Mouse (Mus musculus) duodenum, adult 2 months (tissue): ENCODE data around the gene Nlrc5. TPM values are rescaled to one million over a fixed set of nuclear protein-coding genes. Genes with fewer than 3 reads are reported as not detected.

Source experiments
- polyA plus RNA-seq: library from polyadenylated mRNA; depleted of rRNA; stranded (reverse); fragments of >200 nt; gene quantifications from 2 replicates; pipeline ENCODE4 v1.2.3, GENCODE M21; 2012; ENCODE audit warnings: low replicate concordance; rRNA removed

Gene Nlrc5
- polyA plus RNA-seq: 2.8 and 4.5 TPM in 2 replicates

GRCm38 (mm10) chr8:94433981-94434466, at the start of gene Nlrc5:
TSS of gene Nlrc5 (plus strand) at chr8:94434356.

GRCm38 (mm10) chr8:94386214-94387026, 47.7 kb upstream of the Nlrc5 start, which contains the start of gene Herpud1:
TSS of gene Herpud1 (plus strand) at chr8:94386438.

DNA sequence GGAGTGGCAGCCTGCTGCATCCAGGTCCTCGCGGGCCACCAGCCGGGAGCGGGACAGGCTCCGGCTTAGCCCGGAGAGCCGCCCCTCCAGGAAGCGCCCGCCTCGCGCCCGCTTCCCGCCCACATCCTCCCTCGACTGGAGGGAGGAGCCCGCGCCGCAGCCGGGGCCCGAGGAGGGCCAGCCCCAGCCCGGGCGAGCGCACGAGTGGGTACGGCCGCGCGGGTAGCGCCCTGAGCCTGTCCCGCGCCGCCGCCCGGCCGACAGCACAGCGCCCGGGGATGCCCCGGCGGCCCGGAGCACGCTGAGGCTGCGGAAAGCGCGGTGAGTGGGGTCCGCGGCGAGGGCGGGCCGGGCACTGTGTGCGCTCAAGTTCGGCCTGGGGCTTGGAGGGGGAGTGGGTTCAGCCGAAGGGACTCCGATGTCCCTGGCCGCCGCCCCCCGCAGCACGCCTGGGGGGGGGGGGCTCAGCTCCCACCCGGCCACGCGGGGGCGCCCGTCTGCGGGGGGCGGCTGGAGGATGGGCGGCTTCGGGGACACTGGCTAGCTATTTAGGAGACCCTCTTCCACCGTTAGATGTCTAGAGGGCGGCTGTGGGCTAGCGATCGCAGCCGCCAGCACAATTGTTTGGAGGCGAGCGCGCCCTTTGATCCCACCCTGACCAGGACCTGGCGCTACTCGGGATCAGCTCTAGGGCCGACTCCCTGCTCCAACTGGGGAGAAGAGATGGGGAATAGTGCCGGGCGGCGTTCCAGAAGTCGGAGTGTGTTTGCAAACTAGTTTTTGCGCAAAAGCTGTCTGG, 98.9 kb downstream of the Nlrc5 start, which contains the start of gene Cpne2:
Cpne2 (plus strand) TSS at position 118 of the 799 bp plus-strand sequence.

Other genes with a start within 250 kb of the Nlrc5 start
- 4.1 and 6.2 TPM in 2 replicates for gene Nup93, start 219.8 kb upstream of the Nlrc5 start, polyA plus RNA-seq
- gene Slc12a3, start 105.2 kb upstream of the Nlrc5 start, polyA plus RNA-seq: 0.08 and 0.12 TPM in 2 replicates
- 202 and 409 TPM in 2 replicates for gene Herpud1, start 47.9 kb upstream of the Nlrc5 start, polyA plus RNA-seq
- 44.4 and 101 TPM in 2 replicates for gene Cpne2, start 98.6 kb downstream of the Nlrc5 start, polyA plus RNA-seq
- gene Rspry1, start 167.6 kb downstream of the Nlrc5 start, polyA plus RNA-seq: 1.6 and 1.9 TPM in 2 replicates
- gene Fam192a, start 167.6 kb downstream of the Nlrc5 start, polyA plus RNA-seq: 23.5 and 24.4 TPM in 2 replicates
- gene Arl2bp, start 232.2 kb downstream of the Nlrc5 start, polyA plus RNA-seq: 45.4 and 52.0 TPM in 2 replicates